Mouse (Mus musculus) urinary bladder, postnatal 4 days (tissue): Measurements from ENCODE around the gene Adgrd1.

Source experiments
- DNase-seq, 2 experiments: peaks; one replicate each; pipeline ENCODE4 v3.0.0; 2021 to 2022; ENCODE audit warnings: low spot score in 2 of 2

Gene Adgrd1

DNA sequence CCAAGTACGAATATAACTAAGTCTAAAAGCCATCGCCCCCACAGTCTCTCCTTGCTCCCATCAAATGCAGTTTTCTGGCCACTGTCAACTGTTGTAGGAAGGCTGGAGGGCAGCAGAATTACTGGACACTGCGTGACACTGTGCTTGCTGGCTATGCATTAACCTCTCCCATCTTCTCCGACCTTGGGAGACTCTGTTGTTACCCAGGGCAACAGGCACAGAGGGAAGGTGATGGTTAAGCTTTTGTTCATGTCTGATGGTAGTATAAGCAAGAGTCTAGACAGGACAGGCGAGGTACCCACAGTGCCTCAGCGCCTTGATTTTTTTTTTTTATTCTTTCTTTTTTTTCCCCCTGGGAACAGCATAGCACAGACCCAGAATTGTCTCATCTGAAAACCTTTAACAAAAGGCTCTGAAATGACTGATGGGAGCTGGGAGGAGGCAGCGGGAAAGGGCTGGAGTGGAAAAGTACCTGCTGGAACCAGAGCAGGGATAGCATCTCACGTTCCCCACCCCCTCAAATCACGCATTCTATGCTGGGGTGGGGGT lies 100.5 kb downstream of the Adgrd1 start:
- no peak for DNase-seq

DNA sequence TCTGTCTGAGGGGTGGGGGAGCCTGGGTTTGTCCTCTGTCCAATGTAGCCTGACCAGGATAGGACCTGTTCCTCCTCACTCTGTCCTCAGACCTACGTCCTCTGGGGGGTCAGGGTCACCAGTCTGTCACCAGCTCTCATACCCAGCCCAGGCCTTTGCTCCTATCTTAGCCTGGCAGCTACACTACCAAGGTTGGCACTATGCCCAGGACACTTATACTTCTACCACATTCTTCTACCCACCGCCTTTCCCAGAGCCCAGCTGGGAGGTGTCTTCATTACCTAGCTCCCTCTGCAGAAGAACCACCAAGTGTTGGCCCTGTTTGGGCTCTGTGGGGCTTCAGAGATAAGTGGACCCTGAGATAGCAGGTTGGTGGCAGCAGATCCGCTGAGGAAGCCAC lies 103.6 kb downstream of the Adgrd1 start:
- DNase-seq: no peak

DNA sequence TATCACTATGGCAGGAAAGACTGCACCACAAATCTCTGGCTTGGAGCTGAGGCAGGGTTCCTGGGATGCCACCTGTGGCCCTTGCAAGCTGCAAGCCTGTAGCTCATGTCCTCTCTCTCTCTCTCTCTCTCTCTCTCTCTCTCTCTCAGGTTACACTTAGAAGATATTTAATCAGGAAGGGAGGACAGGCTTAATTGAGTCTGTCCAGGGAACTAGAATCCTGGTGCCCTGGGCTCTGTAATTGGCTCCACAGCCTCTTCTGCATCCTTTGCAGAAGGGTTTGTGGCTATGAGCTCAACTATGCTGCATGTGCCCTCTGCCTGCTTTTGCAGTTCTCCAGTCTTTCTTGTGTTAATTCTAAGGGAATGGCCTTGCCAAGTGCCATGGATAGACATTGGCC lies 111.7 kb downstream of the Adgrd1 start:
- no peak for DNase-seq

DNA sequence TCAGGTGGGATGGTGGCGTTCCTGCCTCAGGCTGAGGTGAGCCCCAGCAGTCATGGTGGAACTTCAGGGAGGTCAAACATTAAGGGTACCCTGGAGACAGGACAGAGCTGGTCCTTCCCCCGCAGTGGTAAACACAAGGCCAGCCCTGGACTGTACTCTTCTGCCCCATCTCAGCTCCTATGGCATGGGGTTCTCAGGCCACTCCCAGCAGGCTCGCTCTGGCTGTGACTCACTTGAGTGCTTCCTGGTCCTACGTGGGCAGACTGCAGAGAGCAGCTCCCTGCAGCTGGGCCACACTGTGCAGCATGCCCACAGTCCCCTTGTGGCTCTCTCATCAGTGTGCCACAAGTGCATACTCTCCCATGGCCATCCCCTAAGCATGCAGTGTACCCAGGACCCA lies 112.3 kb downstream of the Adgrd1 start:
- no peak for DNase-seq

DNA sequence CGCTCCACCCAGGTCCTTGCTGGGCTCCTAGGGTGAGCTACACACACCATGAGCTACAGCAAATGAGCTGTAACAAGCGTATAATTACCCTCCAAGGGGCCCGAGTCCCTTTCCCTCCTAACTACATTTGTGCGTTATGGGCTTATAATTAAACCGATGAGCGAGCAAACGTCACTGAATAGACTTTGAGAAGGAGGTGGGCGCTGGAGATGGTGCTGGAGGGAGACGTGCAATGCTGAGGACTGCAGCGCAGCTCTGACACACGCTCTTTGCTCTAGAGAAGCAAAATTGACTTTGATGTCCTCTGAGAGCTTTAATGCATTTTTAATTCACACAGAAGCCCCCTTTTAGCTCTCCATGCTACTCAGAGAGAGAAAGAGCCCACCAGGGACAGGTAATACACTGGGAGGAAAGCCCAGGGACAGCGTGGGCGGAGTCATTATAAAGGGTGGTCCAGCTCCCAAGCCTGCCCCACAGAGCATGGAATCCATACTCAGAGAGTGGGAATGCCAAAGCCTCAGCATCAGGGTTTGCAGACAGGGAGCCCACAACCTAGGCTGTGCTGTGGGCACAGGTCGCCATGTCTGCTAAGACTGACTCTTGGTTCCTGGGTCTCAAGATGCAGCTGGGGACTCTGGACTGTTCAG lies 115.0 kb downstream of the Adgrd1 start:
- no peak for DNase-seq

DNA sequence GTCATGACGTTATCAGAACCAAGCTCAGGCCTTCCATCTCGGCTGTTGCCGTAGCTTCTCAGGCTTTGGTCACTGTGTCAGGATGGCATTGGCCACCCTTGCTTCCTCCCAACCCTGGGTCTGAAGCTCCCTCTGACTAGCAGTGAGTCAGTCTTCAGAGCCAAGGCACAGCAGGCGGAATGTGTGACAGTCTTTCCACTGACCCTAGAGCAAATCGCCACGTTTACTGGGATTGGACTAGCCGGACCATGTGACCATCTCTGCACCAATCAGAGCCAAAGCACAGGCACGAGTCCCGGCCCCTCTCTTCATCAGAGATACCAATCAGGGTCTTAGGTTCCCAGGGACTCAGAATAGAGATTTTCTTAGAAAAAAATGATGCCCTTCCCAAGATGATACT lies 117.5 kb downstream of the Adgrd1 start:
- DNase-seq: no peak

DNA sequence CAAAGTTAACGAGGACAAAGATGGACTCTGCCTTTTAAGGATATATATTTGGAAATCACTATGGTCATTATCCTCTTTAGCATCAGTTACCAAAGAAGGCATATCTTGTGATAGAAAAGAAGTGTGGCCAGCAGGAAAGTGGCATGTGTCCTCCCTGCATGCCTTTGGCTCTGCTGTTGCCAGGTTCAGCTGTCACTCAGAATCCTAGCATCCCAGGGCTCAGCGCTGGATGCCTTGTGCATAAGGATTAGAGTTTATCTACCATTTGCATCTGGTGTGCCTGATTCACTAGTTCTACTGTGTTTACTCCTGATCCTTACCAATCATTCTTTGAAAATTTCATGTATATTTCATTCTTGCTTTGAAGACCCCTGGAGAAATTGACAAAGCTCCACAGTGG lies 119.5 kb downstream of the Adgrd1 start:
- DNase-seq: no peak

DNA sequence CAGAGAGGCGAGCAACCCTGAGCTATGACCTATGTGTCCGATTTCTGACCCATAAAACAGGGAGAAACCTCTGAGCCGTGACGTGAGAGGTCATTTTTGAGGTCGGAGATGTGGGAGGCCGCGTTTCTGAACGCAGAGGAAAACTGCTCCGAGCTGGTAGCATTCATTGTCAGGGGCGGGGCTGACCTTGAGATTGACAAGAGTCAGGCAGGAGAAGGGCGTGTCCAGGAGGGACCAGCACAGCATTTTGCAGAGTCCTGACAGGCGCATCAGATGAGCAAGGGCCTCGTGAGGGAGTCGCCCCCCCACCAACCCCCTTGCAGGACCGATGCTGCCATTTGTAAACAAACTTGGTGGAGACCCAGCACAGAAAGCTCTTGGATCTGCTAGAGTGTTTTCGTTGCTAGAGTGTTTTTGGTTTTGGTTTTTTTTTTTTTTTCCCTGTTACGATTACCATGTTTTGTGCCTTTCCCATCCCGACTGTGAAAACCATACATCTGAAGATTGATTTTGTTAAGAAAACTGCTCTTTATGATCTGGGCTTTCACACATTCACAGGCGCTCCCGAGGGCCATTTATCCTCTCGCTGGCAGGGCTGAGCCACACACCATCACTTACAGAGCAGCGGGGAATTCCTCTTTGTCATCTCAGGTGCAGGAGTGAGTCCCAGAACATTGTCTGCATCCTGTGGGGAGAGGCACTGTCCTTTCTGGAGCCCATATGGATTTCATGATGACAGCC lies 121.1 kb downstream of the Adgrd1 start:
- no peak for DNase-seq

DNA sequence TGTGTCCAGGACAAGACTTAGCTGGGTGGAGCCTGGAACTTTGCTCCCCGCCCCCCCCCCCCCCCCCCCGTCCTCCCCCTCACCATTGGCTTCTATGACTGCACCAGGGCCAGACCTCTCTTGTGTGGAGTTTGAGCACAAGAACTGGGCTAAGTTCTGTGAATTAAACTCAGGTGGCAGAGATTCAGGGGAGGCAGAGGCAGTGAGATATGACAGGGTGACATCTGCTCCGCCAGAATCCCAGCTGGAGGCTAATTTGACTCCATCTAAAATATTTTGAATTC lies 121.6 kb downstream of the Adgrd1 start:
- DNase-seq: no peak

DNA sequence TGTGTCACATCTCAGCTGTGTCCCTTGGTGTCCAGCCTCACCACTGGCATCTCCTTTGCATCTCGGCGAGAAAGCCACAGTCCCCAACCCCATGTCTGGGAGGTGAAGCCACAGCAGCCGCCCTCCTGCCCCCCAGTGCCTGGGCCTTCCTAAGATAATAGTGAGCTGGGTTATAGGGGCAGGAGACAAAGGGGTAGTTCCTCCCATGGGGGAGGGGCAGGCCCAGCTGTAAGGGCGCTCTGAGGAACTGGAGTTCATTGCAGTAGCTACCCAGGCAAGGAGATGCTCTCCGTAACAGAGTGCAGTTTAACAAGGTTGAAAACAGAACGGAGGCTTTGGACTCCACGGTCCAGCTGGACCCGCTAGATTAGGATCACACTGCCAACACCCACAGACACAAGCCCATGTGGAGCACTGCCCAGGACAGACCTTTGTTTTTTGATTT lies 122.0 kb downstream of the Adgrd1 start:
- no peak for DNase-seq

DNA sequence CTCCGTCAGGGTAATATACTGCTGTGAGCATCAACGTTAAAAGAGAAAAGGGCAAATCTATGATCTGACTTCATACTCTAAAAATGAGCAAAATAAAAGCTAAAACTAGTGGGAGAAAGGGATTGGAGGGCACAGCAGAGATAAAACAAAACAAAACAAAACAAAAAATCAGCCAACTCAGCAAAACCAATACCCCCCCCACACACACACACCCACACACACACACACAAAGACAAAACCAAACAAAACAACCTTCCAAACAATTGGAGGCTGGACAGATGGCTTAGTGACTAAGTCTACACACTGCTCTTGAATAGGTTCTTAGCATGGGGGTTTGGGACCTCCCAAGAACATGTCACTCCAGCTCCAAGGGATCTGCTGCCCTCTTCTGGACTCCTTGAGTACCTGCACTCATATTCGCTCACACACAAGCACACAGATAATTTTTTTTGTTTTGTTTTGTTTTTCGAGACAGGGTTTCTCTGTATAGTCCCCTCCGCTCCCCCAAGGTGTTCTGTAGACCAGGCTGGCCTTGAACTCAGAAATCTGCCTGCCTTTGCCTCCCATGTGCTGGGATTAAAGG lies 122.7 kb downstream of the Adgrd1 start:
- no peak for DNase-seq

DNA sequence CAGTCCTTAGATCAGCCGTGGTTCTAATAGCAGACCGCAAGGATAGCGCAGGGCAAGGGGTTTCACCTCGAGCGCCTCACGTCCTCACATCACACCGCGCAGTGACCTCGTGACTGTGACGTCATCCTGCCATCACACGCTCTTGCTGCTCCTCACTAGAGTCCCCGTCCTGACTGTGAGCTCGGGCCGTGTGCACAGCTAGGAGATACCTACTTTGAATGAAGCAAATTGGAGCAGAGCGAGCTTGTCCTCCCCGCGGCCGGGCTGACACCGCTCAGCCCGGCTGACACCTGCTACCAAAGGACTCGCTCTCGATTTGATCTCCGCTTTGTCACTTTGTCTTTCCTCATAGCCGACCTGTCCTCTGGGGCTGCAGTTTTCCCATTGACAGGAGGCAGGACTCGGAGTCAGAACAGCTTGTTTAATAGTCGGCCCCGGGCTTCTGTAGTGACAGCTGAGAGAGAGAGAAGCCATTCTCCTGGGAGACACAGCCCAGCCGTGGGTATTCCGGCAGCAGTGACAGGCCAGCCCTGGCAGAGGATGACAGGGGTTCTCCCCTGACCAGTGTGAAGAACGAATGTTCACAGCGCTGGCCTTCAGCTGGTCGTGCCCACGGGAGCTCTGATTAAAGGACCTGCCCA lies 129.4 kb downstream of the Adgrd1 start:
- DNase-seq: no peak

DNA sequence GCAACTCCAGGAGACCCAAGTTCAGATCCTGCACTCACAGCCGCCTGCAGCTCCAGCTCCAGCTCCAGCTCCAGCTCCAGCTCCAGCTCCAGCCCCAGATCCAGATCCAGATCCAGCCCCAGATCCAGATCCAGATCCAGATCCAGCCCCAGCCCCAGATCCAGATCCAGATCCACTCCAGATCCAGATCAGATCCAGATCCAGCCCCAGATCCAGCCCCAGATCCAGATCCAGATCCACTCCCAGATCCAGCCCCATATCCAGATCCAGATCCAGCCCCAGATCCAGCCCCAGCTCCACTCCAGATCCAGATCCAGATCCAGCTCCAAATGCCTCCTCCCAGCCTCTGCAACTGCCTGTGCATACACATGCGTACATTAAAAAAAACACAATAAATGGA lies 131.6 kb downstream of the Adgrd1 start:
- no peak for DNase-seq

DNA sequence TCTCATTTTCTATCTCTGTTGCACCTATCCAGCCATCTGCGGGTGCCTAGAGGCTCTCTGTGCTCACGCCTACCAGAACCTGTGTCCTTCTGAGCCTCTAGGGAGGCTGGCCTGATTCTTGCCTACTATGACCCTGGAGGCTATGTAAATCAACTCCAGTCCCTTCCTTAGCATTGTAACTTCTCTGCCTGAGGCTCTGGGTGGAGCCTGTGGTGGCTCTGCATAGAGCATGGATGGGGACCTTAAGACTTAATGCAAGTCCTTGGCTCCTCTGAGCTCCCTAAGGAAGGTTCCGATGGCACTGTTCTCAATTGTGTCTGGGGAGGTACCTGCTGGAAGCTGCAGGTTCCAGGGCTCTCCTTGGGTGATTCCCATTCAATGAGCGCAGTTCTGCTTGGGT lies 136.8 kb downstream of the Adgrd1 start:
- no peak for DNase-seq

DNA sequence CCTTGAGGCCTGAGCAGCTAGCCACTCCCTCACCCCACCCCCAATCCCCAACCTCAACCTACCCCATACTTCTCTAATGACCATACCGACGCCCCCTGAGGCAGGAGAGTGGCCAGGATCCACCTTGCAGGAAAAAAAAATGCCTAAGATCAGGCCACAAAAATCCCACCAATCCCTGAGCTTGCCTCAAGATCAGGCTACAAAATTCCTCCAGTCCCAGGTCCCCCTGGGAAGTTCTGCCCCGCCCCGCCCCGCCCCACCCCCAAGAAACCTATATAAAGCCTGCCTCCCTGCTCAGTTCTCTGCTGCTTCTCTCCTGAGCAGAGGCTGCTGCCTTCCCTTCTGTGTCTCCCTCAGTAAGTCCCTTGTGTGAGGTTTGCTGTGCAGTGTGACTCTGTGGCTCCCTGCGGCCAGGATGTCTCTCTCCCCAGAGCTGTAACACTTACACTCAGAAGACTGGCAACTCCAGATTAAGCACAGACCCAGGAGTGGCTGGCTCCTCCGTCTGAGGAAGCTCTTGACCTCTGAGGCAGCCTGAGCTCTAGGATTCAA lies 137.4 kb downstream of the Adgrd1 start:
- no peak for DNase-seq

DNA sequence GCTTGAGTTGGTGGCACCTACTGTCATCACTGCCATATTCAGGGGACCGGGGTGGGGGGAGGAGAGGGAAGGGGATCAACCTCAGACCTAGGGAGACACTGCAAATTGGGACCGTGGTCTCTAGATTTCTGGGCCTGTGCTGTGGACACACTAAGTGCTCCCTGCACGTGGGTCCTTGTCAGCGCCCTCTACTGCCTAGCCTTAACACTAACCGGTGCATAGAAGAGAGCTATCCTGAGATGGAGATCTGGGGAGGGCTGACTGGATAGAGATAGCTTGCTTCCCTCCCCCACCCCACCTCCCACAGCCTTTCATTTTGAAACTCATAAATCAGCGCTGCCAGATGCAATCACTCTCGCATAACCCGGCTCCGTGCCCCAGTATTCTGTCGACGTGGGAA lies 139.8 kb downstream of the Adgrd1 start:
- no peak for DNase-seq

DNA sequence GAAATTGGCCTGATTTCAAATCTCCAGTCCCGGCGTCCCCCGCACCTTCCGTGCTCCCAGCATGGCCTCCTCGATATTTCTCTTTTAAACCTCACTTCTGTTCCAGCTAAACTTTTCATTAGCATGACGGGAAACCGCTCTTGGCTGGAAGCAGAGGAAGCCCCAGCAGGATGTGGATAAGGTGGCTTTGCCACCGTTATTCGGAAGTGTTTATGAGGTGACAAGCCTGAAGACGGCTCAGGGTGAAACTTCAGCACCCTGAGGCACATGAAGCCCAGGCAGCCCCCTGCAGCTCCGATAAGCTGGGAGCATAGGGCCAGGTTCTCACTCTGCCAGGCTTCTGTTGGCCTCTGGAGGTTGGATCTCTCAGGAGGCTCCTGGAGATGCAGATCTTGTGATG lies 145.3 kb downstream of the Adgrd1 start:
- DNase-seq: no peak

DNA sequence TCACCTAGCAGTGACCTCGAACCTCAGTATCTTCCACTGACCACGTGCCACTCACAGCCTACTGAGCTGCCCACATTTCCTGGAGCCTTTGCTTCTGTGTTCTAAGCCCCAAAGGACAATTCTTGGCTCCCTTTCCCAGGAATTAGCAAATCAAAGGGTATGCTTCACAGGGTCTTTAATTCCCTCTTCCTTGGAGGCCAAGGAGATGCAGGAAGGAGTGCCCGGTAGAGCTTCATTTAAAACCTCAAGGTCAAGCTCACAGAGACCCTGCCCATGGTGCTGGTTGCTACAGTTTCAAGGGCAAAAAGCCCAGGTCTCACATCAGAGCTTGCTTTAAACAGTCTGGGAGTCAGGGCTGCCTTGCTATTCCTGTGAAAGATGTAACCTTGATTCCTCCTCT lies 145.7 kb downstream of the Adgrd1 start:
- no peak for DNase-seq

DNA sequence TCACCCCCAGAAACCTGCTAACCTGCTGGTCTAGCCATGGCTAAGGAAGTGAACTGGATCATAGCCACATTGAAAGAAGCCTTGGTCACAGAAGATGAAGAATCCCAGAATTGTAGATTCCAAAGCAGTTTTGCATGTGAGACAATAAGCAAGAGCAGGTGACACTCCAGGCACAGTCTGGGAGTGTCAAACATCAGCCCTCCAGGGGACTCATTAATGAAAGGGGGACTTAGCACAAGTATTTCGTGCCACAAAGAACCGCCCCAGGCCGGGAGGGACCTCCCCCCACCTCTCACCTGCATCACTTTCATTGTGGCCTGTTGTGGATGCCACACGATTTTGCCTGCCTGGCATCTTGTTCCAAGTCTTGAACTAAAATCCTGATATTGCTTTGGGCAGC lies 146.6 kb downstream of the Adgrd1 start:
- DNase-seq: no peak

DNA sequence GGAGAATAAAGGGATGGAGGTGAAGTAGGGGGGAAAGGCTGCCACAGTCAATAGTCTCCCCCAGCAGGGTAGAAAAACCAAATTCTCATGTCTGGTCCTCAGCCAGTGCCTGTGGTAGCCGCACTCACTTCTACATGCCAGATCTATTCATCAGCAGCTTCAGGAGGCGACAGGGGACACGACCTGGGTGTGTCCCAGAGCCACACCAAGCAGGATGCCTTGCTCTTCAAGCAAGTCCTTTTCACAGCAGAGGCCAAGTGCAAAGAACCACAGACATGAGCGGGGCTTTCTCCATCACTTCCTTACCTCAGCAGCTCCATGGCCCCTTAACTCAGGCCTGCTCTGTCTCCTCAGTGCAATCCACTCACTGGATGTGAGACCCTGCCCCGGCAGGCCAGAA lies 147.8 kb downstream of the Adgrd1 start:
- no peak for DNase-seq

DNA sequence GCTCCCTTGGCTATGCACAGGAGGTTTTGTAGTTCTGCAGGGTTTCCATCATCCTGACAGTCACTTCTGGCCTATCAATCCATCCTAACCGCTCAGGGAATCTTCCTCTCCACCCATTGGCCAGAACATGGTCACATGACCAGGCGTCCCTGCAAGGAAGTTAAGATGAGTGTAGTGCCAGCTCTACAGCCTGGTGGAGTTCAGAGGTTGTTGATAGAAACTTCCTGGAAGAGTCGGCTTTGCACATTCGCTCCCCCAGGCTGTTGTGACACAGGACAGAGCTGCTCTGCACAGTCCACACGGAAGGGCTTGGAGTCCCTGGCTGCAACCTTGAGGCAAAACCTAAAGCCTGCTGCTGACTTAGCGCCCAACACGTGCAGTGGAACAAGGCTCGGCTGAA lies 152.5 kb downstream of the Adgrd1 start:
- DNase-seq: no peak
